Mouse (Mus musculus) hindbrain, embryonic 15.5 days (tissue): ENCODE results near the gene Ptprs. TPM values are rescaled to one million over a fixed set of nuclear protein-coding genes. Genes with fewer than 3 reads are reported as not detected.

Experiments
- ATAC-seq: fragments of 200-750 bp; cut with Nextera tagmentation; 2 replicates; pipeline ENCODE4 v1.8.0; 2017; ENCODE audit warnings: low read depth, moderate number of reproducible peaks, moderate TSS enrichment; ENCODE audit not compliant: low FRiP score
- H3K27ac ChIP-seq: fragments of 300-500 bp; sonication (generic); replicated peaks from 2 replicates; pipeline ENCODE4 v1.5.1; 2015; ENCODE audit warnings: mild to moderate bottlenecking, inconsistent platforms
- H3K27me3 ChIP-seq: fragments of 300-500 bp; sonication (generic); 2 replicates; pipeline ENCODE4 v1.6.1; 2015; ENCODE audit warnings: control low read depth, inconsistent platforms
- H3K36me3 ChIP-seq: fragments of 300-500 bp; sonication (generic); 2 replicates; pipeline ENCODE4 v1.6.1; 2015; ENCODE audit warnings: control low read depth, inconsistent platforms
- H3K4me1 ChIP-seq: fragments of 300-500 bp; sonication (generic); replicated peaks from 2 replicates; pipeline ENCODE4 v1.6.1; 2015; ENCODE audit warnings: control low read depth, inconsistent platforms
- H3K4me2 ChIP-seq: fragments of 300-500 bp; sonication (generic); 2 replicates; pipeline ENCODE4 v1.6.1; 2015; ENCODE audit warnings: moderate library complexity, mild to moderate bottlenecking, inconsistent platforms
- H3K4me3 ChIP-seq: fragments of 300-500 bp; sonication (generic); 2 replicates; pipeline ENCODE4 v1.5.1; 2015; ENCODE audit warnings: mild to moderate bottlenecking, inconsistent platforms
- H3K9ac ChIP-seq: fragments of 300-500 bp; sonication (generic); 2 replicates; pipeline ENCODE4 v1.6.1; 2015; ENCODE audit warnings: inconsistent platforms
- H3K9me3 ChIP-seq: fragments of 300-500 bp; sonication (generic); 2 replicates; pipeline ENCODE4 v1.6.1; 2016; ENCODE audit warnings: control low read depth, inconsistent platforms
- WGBS: fragments of 180-500 bp; shearing (Covaris S2); methylation state at CpG from one replicate; pipeline ENCODE4 v1.1.7; 2015; 5-methylcytosine and 5-hydroxymethylcytosine counted together
- polyA plus RNA-seq: library from polyadenylated mRNA; unstranded; fragments of >200 nt; fragmentation: Nextera tagmentation; extraction: Ambion mirVana; gene quantifications from 2 replicates; pipeline ENCODE4 v1.2.1, GENCODE M21; 2015

The Ptprs gene
- polyA plus RNA-seq, result 277 and 302 TPM in 2 replicates

GRCm38 (mm10) chr17:56476402-56476752 lies at the start of gene Ptprs:
Gene Ptprs (minus strand): TSS chr17:56476483.
- Histone ChIP-seq H3K36me3 (no peaks in the 10 kb centered on the region), H3K4me2 (peak within 1 kb of the TSS; percentile 98), H3K9ac (peak within 1 kb of the TSS; percentile 99), H3K27ac (peak within 1 kb of the TSS; percentile 92), H3K9me3 (no peaks in the 10 kb centered on the region), H3K4me3 (peak within 1 kb of the TSS; percentile 88), H3K4me1 (peaks cover 33% of the 10 kb centered on the region), H3K27me3 (no peaks in the 10 kb centered on the region)
- peak; percentile 90 for ATAC-seq
- WGBS, result under 1% methylated on average over 27 of the region's 27 CpGs

- Histone ChIP-seq H3K9me3 (no peaks in the 10 kb centered on the region), H3K27ac (no peak overlapping the region), H3K4me1 (no peaks in the 10 kb centered on the region), H3K9ac (no peak overlapping the region), H3K4me2 (no peak overlapping the region), H3K36me3 (no peaks in the 10 kb centered on the region), H3K4me3 (no peak overlapping the region), H3K27me3 (no peaks in the 10 kb centered on the region)
- 84% methylated on average over 4 of the region's 4 CpGs for WGBS
- no peak for ATAC-seq
These were observed 48.7 kb upstream of the Ptprs start for GRCm38 (mm10) chr17:56524943-56525342.

- Histone ChIP-seq H3K4me1 (no peaks in the 10 kb centered on the region), H3K36me3 (no peaks in the 10 kb centered on the region), H3K9me3 (no peaks in the 10 kb centered on the region), H3K9ac (no peak overlapping the region), H3K27ac (no peak overlapping the region), H3K27me3 (no peaks in the 10 kb centered on the region), H3K4me3 (no peak overlapping the region), H3K4me2 (no peak overlapping the region)
- 45% methylated on average over 1 of the region's 1 CpGs for WGBS
- ATAC-seq, result no peak
These were observed 46.5 kb upstream of the Ptprs start for GRCm38 (mm10) chr17:56522744-56523143.

GRCm38 (mm10) chr17:56515690-56516410 lies 39.6 kb upstream of the Ptprs start:
- peak overlapping the region; percentile 23; the same call in 1 of the 2 replicates for H3K4me2 ChIP-seq
- no peaks in the 10 kb centered on the region for H3K36me3 ChIP-seq
- H3K4me3 ChIP-seq, result no peak overlapping the region
- ATAC-seq, result peak; percentile 68
- 8% methylated on average over 13 of the region's 13 CpGs for WGBS
- peak overlapping the region; percentile 55; the same call in 1 of the 2 replicates for H3K27ac ChIP-seq
- no peak overlapping the region for H3K9ac ChIP-seq
- no peaks in the 10 kb centered on the region for H3K9me3 ChIP-seq
- peaks cover 22% of the 10 kb centered on the region for H3K27me3 ChIP-seq
- H3K4me1 ChIP-seq, result peaks cover 21% of the 10 kb centered on the region

- H3K27me3 ChIP-seq, result peaks cover 31% of the 10 kb centered on the region
- no peaks in the 10 kb centered on the region for H3K36me3 ChIP-seq
- H3K4me3 ChIP-seq, result no peak overlapping the region
- no peak overlapping the region for H3K27ac ChIP-seq
- 42% methylated on average over 12 of the region's 12 CpGs for WGBS
- ATAC-seq, result no peak
- H3K4me2 ChIP-seq, result no peak overlapping the region
- no peaks in the 10 kb centered on the region for H3K9me3 ChIP-seq
- H3K9ac ChIP-seq, result no peak overlapping the region
- peaks cover 29% of the 10 kb centered on the region for H3K4me1 ChIP-seq
These were observed 38.6 kb upstream of the Ptprs start for GRCm38 (mm10) chr17:56514916-56515315.

GRCm38 (mm10) chr17:56514330-56514729 lies 38.0 kb upstream of the Ptprs start:
- no peak overlapping the region for H3K27ac ChIP-seq
- H3K4me2 ChIP-seq, result no peak overlapping the region
- peaks cover 31% of the 10 kb centered on the region for H3K27me3 ChIP-seq
- H3K4me3 ChIP-seq, result no peak overlapping the region
- no peak for ATAC-seq
- H3K9ac ChIP-seq, result no peak overlapping the region
- H3K9me3 ChIP-seq, result no peaks in the 10 kb centered on the region
- H3K36me3 ChIP-seq, result no peaks in the 10 kb centered on the region
- peaks cover 34% of the 10 kb centered on the region for H3K4me1 ChIP-seq

- Histone ChIP-seq H3K4me1 (peaks cover 45% of the 10 kb centered on the region), H3K27me3 (peaks cover 31% of the 10 kb centered on the region), H3K4me2 (peak within 1 kb of the TSS; percentile 49), H3K9ac (no peak within 1 kb of the TSS), H3K4me3 (peak within 1 kb of the TSS; percentile 25), H3K36me3 (no peaks in the 10 kb centered on the region), H3K9me3 (no peaks in the 10 kb centered on the region), H3K27ac (no peak within 1 kb of the TSS)
- no peak for ATAC-seq
- 62% methylated on average over 22 of the region's 22 CpGs for WGBS
These were observed 36.0 kb upstream of the Ptprs start, which contains the start of gene Znrf4 for GRCm38 (mm10) chr17:56512310-56512709. Gene Znrf4 (minus strand): TSS chr17:56512431.

GRCm38 (mm10) chr17:56511707-56512090 lies 35.4 kb upstream of the Ptprs start:
- no peak for ATAC-seq
- Histone ChIP-seq H3K9ac (no peak overlapping the region), H3K27me3 (peaks cover 31% of the 10 kb centered on the region), H3K27ac (no peak overlapping the region), H3K4me1 (peaks cover 51% of the 10 kb centered on the region), H3K4me2 (peak overlapping the region; percentile 49), H3K9me3 (no peaks in the 10 kb centered on the region), H3K4me3 (peak overlapping the region; percentile 25), H3K36me3 (no peaks in the 10 kb centered on the region)
- 25% methylated on average over 28 of the region's 29 CpGs for WGBS

GRCm38 (mm10) chr17:56510970-56511706 lies 34.9 kb upstream of the Ptprs start:
- Histone ChIP-seq H3K36me3 (no peaks in the 10 kb centered on the region), H3K4me1 (peaks cover 54% of the 10 kb centered on the region), H3K9ac (no peak overlapping the region), H3K4me2 (peak overlapping the region; percentile 49), H3K9me3 (no peaks in the 10 kb centered on the region), H3K27ac (no peak overlapping the region), H3K4me3 (peak overlapping the region; percentile 25), H3K27me3 (peaks cover 31% of the 10 kb centered on the region)
- 6% methylated on average over 57 of the region's 60 CpGs for WGBS
- no peak for ATAC-seq

- Histone ChIP-seq H3K27me3 (peaks cover 31% of the 10 kb centered on the region), H3K27ac (peak overlapping the region; percentile 33), H3K36me3 (no peaks in the 10 kb centered on the region), H3K4me1 (peaks cover 48% of the 10 kb centered on the region), H3K9ac (no peak overlapping the region), H3K9me3 (no peaks in the 10 kb centered on the region), H3K4me2 (peak overlapping the region; percentile 23; the same call in 1 of the 2 replicates), H3K4me3 (no peak overlapping the region)
- 27% methylated on average over 27 of the region's 27 CpGs for WGBS
- ATAC-seq, result no peak
These were observed 34.2 kb upstream of the Ptprs start for GRCm38 (mm10) chr17:56510473-56510969.

- 7% methylated on average over 32 of the region's 37 CpGs for WGBS
- Histone ChIP-seq H3K27me3 (peaks cover 31% of the 10 kb centered on the region), H3K9me3 (no peaks in the 10 kb centered on the region), H3K27ac (peak overlapping the region; percentile 48), H3K4me3 (no peak overlapping the region), H3K36me3 (no peaks in the 10 kb centered on the region), H3K9ac (no peak overlapping the region), H3K4me1 (peaks cover 47% of the 10 kb centered on the region), H3K4me2 (peak overlapping the region; percentile 23)
- peak; percentile 24; the same call in 1 of the 2 replicates for ATAC-seq
These were observed 33.6 kb upstream of the Ptprs start for GRCm38 (mm10) chr17:56509707-56510472.
